11 mouse cellular contexts compared by ENCODE assay signal in the genomic region with DNA sequence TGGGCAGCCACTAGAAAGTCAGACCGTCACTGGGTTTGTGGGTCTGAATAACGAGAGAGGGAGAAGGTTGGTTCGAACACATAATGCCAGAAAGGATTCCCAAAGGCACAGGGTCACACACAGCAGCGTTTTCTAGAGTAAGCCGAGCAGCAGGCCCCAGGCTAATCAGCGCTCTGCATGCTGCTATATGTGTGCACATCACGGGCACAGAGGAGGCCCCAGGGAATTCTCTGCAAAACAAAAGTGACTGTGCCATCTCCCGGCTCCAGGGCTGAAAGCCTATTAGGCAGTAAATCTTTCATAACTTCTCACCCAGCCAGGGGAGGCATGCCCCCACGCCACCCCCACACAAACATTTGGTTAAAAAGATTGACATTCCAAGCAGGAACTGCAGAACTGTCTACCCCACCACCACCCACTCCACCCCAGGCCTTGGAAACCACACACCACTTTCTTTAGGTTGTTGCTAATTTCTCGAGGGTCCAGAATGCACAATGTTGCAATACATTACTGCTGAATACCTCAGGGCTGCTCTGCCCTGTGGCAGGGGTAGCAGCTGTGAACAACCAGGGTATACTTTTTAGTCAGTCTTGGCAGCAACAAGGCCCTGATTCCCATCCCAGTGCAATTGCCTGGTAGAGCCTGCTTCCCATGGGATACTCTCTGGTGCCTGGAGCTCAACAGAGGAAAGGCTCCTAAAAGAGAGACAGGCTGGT.
DNase-seq lines count a peak whose midpoint lies in the region; ATAC-seq lines count a peak whose summit lies in the region.
"Had no signal": no experiment of that assay in that cellular context is flagged by ENCODE, and none has a peak within 500 bp of the region (broad histone marks: within the 10 kb centered on the region; RNA-seq: fewer than 3 reads in every experiment).

No protein-coding gene starts in this region.

- no peaks in the 10 kb centered on the region for H3K27me3 ChIP-seq in midbrain, embryonic 10.5 days (ENCODE audit: low read depth, poor library complexity, severe bottlenecking)
- no peaks in the 10 kb centered on the region for H3K27me3 ChIP-seq in midbrain, embryonic 11.5 days (ENCODE audit: control insufficient read depth, insufficient read depth, low read length)
- no peaks in the 10 kb centered on the region for H3K27me3 ChIP-seq in neural tube, embryonic 15.5 days (replicated peaks)
- H3K27me3 ChIP-seq: limb, embryonic 12.5 days had no signal

- H3K36me3 ChIP-seq in midbrain, embryonic 10.5 days = no peaks in the 10 kb centered on the region
- no peaks in the 10 kb centered on the region for H3K36me3 ChIP-seq in midbrain, embryonic 11.5 days (ENCODE audit: control insufficient read depth, insufficient read depth, low read length)
- no peaks in the 10 kb centered on the region; the same call in 1 of the 2 replicates for H3K36me3 ChIP-seq in neural tube, embryonic 15.5 days
- H3K36me3 ChIP-seq: limb, embryonic 12.5 days had no signal

- no peaks in the 10 kb centered on the region for H3K9me3 ChIP-seq in midbrain, embryonic 10.5 days (replicated peaks)
- H3K9me3 ChIP-seq in midbrain, embryonic 11.5 days (ENCODE audit: control insufficient read depth, low read length) = no peaks in the 10 kb centered on the region
- H3K9me3 ChIP-seq in neural tube, embryonic 15.5 days (replicated peaks) = no peaks in the 10 kb centered on the region
- H3K9me3 ChIP-seq: limb, embryonic 12.5 days had no signal

- peaks cover 15% of the 10 kb centered on the region for H3K4me1 ChIP-seq in midbrain, embryonic 10.5 days
- H3K4me1 ChIP-seq in midbrain, embryonic 11.5 days (ENCODE audit: control insufficient read depth, insufficient read depth, low read length) = peaks cover 7% of the 10 kb centered on the region
- H3K4me1 ChIP-seq in neural tube, embryonic 15.5 days = peaks cover 19% of the 10 kb centered on the region

- no peak for ATAC-seq in midbrain, embryonic 11.5 days (ENCODE audit: low FRiP score)
- ATAC-seq in neural tube, embryonic 15.5 days (ENCODE audit: low FRiP score) = peak; percentile 72
- no peak for ATAC-seq in megakaryocyte, adult 5-6 weeks (ENCODE audit: poor library complexity, severe bottlenecking)

- H3K27ac ChIP-seq in midbrain, embryonic 10.5 days (replicated peaks) = peak overlapping the region; percentile 7; the same call in 1 of the 2 replicates
- H3K27ac ChIP-seq in midbrain, embryonic 11.5 days (ENCODE audit: low read depth, low read length) = no peak overlapping the region
- H3K27ac ChIP-seq in neural tube, embryonic 15.5 days (replicated peaks) = peak overlapping the region; percentile 69
- H3K27ac ChIP-seq: limb, embryonic 12.5 days had no signal

- 63% methylated on average over 10 of the region's 10 CpGs for WGBS in midbrain, embryonic 10.5 days
- 40% methylated on average over 10 of the region's 10 CpGs for WGBS in midbrain, embryonic 11.5 days
- 12% methylated on average over 10 of the region's 10 CpGs for WGBS in neural tube, embryonic 15.5 days

- no peak overlapping the region for H3K9ac ChIP-seq in midbrain, embryonic 11.5 days (ENCODE audit: low read length)
- H3K9ac ChIP-seq in neural tube, embryonic 15.5 days (replicated peaks) = no peak overlapping the region
- H3K9ac ChIP-seq: limb, embryonic 12.5 days had no signal

- no peak overlapping the region for H3K4me3 ChIP-seq in midbrain, embryonic 10.5 days
- H3K4me3 ChIP-seq in midbrain, embryonic 11.5 days (ENCODE audit: low read depth, low read length) = no peak overlapping the region
- no peak overlapping the region for H3K4me3 ChIP-seq in neural tube, embryonic 15.5 days (replicated peaks)
- H3K4me3 ChIP-seq: limb, embryonic 12.5 days had no signal

- no peak overlapping the region for H3K4me2 ChIP-seq in midbrain, embryonic 11.5 days
- no peak overlapping the region for H3K4me2 ChIP-seq in neural tube, embryonic 15.5 days
- H3K4me2 ChIP-seq: limb, embryonic 12.5 days had no signal

- peak; percentile 31 for DNase-seq in adrenal gland, postnatal 14 days
- no peak for DNase-seq in adrenal gland, postnatal 36 days
- no peak for DNase-seq in midbrain, embryonic 10.5 days (ENCODE audit: low spot score)
- DNase-seq in midbrain, embryonic 11.5 days (ENCODE audit: low spot score, missing footprints) = no peak
- peak; percentile 34 to 41 for DNase-seq in layer of hippocampus, postnatal 36 days
- DNase-seq in spleen, postnatal 14 days (ENCODE audit: low spot score in 2 of 2) = no peak
- DNase-seq: kidney, postnatal 14 days; right cerebral cortex, postnatal 14 days had no signal

Comparison
In these comparisons a context has a peak if more than half of its experiments do, and no peak if none do; other contexts are left out.
1. DNase-seq: peak in adrenal gland, postnatal 14 days (single experiment) and layer of hippocampus, postnatal 36 days (2 of 2); none in adrenal gland, postnatal 36 days (0 of 2), midbrain, embryonic 10.5 days (single experiment), midbrain, embryonic 11.5 days (single experiment) and spleen, postnatal 14 days (0 of 2).